Mouse (Mus musculus): ENCODE measurements at regions not wholly inside any gene's neighbourhood (a gene's known extent, or its start where the extent isn't known, plus 50 kb on each side); places are given as distances from the start of the nearest gene placed in this dataset.

- no peak for TF ChIP-seq CTCF (IDR thresholded peaks at IDR 0.05; ENCODE audit: extremely low read depth, insufficient read length, insufficient replicate concordance, low read depth, low read length)
- no peak for TF ChIP-seq POLR2A (IDR thresholded peaks at IDR 0.05; ENCODE audit: low read depth, low read length)
These were observed 73.0 kb upstream of the Unc5b start for GRCm38 (mm10) chr10:60904351-60904750.

Data from small intestine, adult 2 months (tissue).